Mouse (Mus musculus): ENCODE measurements around the gene Zbed6.

DNA sequence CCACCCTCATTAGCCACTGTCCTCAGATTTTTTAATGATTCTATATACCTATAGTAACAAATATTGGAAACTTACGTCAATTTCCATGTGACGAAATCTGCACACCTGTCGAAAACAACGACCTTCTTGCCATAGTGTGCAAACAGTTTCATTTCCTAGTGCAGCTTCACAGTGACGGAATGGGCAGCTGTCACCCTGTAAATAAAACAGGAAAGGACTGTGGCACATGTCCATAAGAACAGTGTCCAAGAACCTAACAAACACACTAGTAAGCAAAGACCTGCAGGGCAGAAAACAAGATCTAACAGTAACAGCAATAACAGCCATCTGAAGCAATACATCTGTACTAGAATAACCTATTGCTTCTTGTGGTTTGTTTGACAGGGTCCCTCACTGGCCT lies 15.0 kb downstream of the Zbed6 start:
- no peak for TF ChIP-seq CTCF (IDR thresholded peaks at IDR 0.05; ENCODE audit: borderline replicate concordance, extremely low read depth, insufficient read depth, insufficient read length)
- no peak for TF ChIP-seq POLR2A (IDR thresholded peaks at IDR 0.05; ENCODE audit: borderline replicate concordance, extremely low read depth, insufficient read depth, insufficient read length, poor library complexity, severe bottlenecking)

All from brain, embryonic 14.5 days (tissue).